Mouse (Mus musculus) kidney, postnatal 10 days (tissue): ENCODE results near the gene Krtap4-6.
"Not testable (repeated sequence)": the region's sequence is repeated elsewhere in the genome, so short reads cannot be mapped to it uniquely, and the experiment has no call there.

ENCODE experiments used
- DNase-seq: peaks from one replicate; pipeline ENCODE4 v3.0.0; 2021; ENCODE audit warnings: mixed read lengths

Gene Krtap4-6

DNA sequence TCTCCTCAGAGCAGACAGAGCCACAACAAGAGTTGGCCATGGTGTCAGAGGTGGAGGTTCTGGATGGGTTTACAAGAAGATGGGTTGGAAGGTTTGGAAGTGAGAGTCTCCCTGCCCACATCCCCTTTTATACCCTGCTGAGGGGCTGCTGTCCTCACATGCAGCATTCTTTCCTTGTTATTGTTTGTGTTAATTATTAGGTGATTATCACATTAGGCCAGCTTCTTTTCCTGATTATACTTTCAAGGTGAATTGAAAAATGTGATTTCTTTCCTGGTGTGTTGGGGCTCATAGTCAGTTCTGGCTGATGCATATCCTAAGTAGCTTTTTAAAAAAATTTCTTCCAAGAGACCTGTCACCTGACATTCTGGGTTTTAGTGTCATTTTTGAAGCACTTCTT, at the start of gene Krtap4-6:
TSS of gene Krtap4-6 (minus strand) at position 101 of the 400 bp plus-strand sequence.
- no peak for DNase-seq

DNA sequence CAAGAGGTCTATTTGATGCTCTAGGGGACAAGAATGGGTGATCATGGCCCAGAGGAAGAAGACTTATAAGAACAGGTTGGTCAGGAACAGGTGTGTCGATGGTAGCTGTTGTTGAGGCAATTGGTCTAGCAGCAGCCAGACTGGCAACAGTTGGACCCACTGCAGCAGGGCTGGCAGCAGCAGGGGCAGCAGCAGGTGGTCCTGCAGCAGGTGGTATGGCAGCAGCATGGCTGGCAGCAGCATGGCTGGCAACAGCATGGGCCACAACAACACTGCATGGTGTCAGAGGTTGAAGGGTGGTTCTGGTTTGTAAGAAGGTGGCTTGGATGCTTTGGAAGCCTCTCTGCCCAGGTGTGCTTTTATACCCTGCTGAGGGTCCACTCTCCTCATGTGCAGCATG, 24.7 kb upstream of the Krtap4-6 start, which contains the start of gene Gm14190:
TSS of gene Gm14190 (minus strand) at position 278 of the 400 bp plus-strand sequence.
- no peak for DNase-seq

DNA sequence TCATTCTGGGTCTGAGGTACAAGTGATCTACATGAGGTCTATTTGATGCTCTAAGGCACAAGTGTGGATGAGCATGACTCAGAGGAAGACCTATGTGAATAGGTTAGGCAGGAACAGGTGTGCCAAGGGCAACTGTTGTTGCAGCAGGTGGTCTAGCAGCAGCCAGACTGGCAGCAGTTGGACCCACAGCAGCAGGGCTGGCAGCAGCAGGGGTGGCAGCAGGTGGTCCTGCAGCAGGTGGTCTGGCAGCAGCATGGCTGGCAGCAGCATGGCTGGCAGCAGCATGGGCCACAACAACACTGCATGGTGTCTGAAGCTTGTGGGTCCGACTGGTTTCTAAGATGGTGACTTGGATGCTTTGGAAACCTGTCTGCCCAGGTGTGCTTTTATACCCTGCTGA, 19.5 kb upstream of the Krtap4-6 start:
- DNase-seq, result not testable (repeated sequence)

DNA sequence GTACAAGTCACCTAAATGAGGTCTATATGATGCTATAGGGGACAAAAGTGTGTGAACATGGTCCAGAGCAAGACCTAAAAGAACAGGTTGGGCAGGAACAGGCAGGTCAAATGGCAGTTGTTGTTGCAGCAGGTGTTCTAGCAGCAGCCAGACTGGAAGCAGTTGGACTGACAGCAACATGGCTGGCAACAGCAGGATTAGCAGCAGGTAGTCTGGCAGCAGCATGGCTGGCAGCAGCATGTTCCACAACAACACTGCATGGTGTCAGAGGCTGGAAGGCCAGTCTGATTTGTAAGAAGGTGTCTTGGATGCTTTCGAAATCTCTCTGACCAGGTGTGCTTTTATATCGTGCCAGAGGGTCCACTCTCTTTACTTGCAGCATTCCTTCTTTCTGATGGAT, 17.7 kb upstream of the Krtap4-6 start:
- no peak for DNase-seq

DNA sequence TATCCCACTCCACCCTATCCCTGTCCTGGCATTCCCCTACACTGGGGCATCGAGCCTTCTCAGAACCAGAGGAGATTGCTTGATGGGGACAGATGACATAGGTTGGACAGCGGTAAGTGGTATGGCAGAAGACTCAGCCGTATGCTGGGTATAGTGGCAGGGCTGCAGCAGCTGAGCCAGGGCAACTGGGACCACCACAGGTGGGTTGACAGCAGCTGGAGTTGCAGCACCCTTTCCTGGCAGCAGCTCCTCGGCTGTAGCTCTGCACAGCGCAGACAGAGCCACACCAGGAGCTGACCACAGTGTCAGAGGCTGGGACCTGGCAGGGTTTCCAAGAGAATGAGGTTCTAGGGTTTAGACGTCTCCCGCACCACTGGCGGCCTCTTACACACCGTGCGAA, 3.0 kb downstream of the Krtap4-6 start:
- no peak for DNase-seq

DNA sequence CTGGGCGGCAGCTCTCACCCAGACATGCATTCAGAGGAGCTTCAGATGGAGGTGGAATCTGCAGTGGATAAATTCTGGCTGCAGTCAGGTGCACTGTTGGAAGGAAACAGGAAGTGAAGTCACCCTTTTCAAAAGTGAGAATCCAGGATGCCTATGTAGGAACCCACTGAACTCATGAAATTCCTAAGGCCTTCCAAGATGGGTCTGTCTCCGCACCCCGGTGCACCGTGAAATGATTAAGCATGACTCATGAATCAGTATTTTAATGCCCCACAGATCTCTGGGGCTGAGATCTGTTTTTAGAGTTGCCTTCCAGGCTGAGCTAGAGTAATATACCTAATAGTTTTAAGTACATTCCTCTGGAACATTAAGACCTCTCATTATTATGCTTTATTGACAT, 6.5 kb downstream of the Krtap4-6 start:
- DNase-seq, result no peak

DNA sequence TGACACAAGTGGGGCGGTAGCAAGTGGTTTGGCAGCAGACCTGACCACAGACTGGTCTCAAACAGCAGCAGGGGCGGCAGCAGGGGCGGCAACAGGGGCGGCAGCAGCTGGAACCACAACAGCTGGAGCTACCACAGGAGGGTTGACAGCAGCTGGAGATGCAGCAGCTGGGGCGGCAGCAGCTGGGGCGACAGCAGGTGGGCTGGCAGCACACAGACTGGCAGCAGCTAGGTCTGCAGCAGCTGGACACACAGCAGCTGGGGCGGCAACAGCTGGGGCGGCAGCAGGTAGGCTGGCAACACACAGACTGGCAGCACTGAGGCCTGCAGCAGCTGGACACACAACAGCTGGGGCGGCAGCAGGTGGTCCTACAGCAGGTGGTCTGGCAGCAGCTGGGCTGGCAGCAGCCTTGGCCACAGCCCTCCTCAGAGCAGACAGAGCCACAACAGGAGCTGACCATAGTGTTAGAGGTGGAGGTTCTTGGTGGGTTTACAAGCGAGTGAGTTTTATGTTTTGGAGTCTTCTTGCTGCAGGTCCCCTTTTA, 7.2 kb downstream of the Krtap4-6 start, which contains the start of gene Gm11563:
TSS of gene Gm11563 (minus strand) at position 494 of the 544 bp plus-strand sequence.
- not testable (repeated sequence) for DNase-seq

DNA sequence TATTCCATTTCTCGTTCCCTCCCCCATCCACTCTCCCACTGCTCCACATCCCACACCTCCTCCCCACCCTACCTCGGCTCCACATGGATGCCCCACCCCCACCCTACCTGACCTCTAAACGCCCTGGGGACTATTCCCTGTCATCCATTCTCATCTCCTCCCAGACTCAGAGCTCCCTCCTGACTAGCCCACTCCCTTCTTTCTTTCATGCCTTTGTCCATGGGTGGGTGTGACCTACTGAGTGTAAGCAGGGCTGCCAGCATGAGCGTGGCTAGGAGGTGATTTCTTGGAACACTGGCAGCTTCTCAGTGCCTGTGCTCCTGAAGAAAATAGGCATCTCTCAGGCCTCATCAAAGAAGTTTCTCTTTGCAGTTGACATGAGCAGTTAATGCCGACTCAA, 8.7 kb downstream of the Krtap4-6 start:
- no peak for DNase-seq

DNA sequence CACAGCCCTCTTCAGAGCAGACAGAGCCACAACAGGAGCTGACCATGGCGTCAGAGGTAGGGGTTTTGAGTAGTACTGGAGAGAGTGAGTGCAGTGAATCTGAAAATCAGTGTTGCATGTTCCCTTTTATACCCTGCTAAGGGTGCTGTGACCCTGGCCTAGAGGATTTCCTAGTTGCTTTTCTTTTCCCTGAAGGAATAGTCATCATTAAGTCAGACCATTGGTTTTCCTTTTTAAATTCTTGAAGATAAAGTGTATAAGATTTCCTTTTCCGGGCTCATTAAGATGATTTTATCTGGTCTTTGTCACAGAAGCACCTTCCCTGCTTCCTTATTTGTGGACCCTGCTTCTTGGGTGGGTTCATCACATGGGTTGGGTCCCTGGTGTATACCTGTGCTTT, 15.6 kb downstream of the Krtap4-6 start, which contains the start of gene Gm11555:
TSS of gene Gm11555 (minus strand) at position 101 of the 400 bp plus-strand sequence.
- no peak for DNase-seq

DNA sequence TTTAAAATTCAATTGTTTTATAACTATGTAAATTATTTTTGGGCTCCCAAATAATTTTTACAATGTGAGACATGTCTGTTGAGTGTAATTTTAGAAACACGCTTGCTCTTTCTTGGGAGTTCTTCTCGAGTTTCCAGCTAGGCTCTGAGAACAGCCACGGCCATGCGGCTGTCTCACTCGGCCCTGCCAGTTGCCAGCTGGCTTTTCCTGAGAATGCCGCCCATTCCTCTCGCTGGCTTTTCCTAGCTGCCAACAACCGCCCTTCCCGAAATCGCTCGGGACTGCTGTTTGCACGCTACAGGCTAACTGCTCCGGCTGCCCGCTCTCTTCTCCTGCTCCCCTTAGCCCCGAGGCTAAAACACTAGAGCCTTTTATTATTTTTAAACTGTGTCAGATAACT, 19.3 kb downstream of the Krtap4-6 start:
- DNase-seq, result no peak

DNA sequence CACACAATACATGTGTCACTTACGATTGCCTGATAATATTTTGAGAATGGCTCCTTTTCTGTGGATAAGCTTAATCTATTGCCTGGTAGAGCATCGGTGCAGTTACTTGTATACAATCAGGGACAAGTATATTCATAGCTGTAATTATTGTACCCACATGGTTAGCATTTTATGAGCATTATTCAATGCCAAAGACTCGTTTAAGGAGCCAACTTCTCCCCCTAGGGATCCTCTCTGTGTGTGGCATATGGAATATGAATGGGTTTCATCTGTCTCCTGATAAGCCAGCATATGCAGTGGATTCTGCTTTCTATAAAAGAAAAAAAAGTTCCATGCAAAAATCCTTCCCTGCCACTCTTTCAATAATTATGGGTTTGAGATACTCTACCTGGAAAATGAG, 21.4 kb downstream of the Krtap4-6 start:
- DNase-seq, result no peak

DNA sequence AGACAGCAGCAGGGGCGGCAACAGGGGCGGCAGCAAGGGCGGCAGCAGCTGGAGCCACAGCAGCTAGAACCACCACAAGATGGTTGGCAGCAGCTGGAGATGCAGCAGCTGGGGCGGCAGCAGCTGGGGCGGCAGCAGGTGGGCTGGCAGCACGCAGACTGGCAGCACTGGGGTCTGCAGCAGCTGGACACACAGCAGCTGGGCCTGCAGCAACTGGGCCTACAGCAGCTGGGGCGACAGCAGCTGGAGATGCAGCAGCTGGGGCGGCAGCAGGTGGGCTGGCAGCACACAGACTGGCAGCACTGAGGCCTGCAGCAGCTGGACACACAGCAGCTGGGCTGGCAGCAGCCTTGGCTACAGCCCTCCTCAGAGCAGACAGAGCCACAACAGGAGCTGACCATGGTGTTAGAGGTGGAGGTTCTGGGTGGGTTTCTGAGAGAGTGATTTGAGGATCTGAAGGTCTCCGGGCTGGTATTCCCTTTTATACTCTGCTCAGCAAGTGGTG, 22.1 kb downstream of the Krtap4-6 start, which contains the start of gene Krtap4-7:
TSS of gene Krtap4-7 (minus strand) at position 455 of the 505 bp plus-strand sequence.
- not testable (repeated sequence) for DNase-seq

DNA sequence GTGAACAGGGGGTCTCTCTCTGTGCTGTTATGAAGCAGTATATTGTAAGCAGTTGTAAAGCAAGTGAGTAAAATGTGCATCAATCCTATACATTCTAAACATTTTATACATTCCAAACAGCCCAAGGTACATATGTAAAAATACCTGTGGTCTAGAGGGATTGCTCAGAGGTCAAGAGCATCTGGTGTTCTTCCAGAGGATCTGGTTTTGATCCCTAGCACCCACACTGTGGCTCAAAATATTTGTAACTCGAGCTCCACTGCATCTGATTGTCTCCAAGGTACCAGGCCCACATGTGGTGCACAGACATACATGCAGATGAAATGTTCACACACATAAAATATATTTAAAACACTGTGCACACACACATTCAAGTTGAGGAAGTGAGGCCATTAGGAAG, 24.8 kb downstream of the Krtap4-6 start:
- DNase-seq, result no peak

DNA sequence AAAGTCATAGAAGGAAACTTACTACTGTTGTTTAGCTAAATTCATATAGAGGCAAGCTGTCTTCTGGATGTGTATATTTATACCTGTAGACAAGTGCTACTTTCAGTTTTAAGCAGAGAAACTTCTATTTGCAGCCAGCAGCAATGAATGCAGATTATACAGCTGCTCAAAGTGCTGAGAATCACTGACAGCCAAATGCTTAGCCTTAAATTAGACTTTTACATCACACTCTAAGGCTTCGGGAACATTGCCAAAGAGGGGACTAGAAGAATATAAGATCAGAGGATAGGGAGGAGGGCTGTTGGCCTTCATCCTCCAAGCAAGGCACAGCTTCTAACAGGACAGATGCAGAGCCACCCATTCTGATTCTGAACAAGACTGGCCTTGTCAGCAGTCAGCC, 28.7 kb downstream of the Krtap4-6 start:
- no peak for DNase-seq

DNA sequence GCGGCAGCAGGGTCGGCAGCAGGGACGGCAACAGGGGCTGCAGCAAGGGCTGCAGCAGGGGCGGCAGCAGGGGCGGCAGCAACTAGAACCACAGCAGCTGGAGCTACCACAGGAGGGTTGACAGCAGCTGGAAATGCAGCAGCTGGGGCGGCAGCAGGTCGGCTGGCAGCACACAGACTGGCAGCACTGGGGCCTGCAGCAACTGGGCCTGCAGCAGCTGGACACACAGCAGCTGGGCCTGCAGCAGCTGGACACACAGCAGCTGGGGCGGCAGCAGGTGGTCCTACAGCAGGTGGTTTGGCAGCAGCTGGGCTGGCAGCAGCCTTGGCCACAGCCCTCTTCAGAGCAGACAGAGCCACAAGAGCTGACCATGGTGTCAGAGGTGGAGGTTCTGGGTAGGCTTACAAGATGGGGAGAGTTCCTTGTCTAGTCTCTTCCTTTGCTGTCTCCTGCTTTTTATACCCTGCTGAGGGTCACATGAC, 31.1 kb downstream of the Krtap4-6 start, which contains the start of gene Krtap4-2:
TSS of gene Krtap4-2 (minus strand) at position 432 of the 482 bp plus-strand sequence.
- DNase-seq, result no peak

DNA sequence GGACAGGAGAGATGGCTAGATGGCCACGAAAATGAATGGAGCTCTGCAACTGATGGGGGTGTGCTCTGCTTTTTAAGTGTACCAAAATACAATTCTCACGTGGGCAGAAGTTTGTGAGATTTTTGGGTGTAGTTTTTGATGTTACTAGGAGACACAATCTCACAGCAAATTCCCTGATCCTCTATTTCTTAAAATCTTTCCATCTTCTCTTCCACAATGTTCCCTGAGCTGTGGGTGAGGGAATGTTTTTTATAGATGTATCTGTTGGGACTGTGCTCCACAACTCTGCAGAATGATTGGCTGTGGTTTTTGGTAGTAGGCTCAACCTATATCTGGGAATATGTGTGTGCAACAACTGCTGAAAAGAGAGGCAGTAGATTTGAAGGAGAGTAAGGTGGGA, 32.5 kb downstream of the Krtap4-6 start:
- no peak for DNase-seq

DNA sequence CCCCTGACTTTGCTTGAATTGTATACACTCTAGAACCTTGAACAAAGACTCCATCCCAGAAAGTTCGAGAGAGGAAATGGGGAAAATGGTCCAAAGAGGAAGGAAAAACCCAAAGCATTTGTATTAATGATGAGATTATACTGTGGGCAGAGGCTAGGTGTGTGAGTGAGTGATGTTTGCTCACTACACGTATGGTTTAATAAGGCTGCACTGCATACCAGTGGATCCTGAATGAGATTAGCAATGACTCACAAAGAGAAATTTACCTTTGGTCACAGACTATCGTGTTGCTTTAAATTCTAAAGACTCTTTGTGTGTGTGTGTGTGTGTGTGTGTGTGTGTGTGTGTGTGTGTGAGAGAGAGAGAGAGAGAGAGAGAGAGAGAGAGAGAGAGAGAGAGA, 34.9 kb downstream of the Krtap4-6 start:
- DNase-seq, result no peak

DNA sequence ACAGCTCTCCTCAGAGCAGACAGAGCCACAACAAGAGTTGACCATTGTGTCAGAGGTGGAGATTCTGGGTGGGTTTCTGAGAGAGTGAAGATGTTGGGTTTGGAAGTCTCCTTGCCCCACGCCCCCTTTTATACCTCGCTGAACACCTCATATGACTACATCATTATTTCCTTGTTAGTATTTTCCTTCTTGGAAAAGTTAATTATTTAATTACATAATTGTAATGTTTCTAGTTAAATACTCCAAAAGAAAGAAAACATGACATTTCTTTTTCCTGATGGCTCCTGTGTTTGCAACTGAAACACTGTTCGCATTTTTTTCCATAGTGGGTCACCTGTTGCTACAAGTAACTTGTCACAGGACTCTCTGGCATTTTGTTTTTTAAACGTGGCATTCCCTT, 37.6 kb downstream of the Krtap4-6 start, which contains the start of gene Krtap4-1:
TSS of gene Krtap4-1 (minus strand) at position 101 of the 400 bp plus-strand sequence.
- DNase-seq, result no peak

DNA sequence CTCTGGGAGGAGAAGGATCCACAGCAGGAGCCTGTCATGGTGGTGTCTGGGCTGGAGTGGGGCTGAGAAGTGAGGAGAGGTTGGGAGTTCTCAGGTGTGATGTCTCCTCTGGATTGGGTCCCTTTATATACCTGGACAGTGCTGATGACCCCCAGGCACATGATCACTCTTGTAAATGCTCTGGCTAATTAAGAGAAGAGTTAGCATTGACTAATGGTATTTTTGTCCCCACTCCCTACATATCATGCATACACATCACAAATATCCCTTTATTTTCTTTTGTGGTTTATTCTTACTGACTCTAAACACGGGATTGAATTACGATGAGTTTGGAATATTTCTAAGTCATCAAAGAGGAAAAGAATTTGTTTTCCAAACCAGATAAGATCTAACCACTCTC, 45.4 kb downstream of the Krtap4-6 start, which contains the start of gene Gm11562:
TSS of gene Gm11562 (minus strand) at position 101 of the 400 bp plus-strand sequence.
- no peak for DNase-seq
